Comparison of ENCODE assay signal across 8 mouse cellular contexts in genomic region chr5:69704261-69705167, GRCm38 (mm10).
DNase-seq lines count a peak whose midpoint lies in the region; ATAC-seq lines count a peak whose summit lies in the region.

No protein-coding gene starts in this region.

- H3K4me1 ChIP-seq in midbrain, embryonic 14.5 days (ENCODE audit: control insufficient read depth, insufficient read depth, low read length): no peaks in the 10 kb centered on the region

- no peak overlapping the region for H3K4me2 ChIP-seq in midbrain, embryonic 14.5 days (ENCODE audit: low read length)

- H3K9me3 ChIP-seq in midbrain, embryonic 14.5 days (ENCODE audit: control insufficient read depth, low read length): no peaks in the 10 kb centered on the region

- ATAC-seq in midbrain, embryonic 14.5 days (ENCODE audit: low FRiP score, low TSS enrichment): peak; percentile 62; the same call in 1 of the 2 replicates
- ATAC-seq in erythroblast, adult 5-6 weeks (replicated peaks; ENCODE audit: low FRiP score, poor library complexity, severe bottlenecking): no peak
- ATAC-seq in megakaryocyte-erythroid progenitor cell, adult 5-6 weeks (replicated peaks; ENCODE audit: low FRiP score, low TSS enrichment, poor library complexity, severe bottlenecking): no peak

- H3K27ac ChIP-seq in midbrain, embryonic 14.5 days (replicated peaks; ENCODE audit: low read depth, low read length): no peak overlapping the region

- no peak overlapping the region for H3K9ac ChIP-seq in midbrain, embryonic 14.5 days (replicated peaks; ENCODE audit: low read length)

- DNase-seq in kidney, postnatal 14 days: peak; percentile 5
- no peak for DNase-seq in kidney, adult 18-20 months
- DNase-seq in adrenal gland, postnatal 14 days: peak; percentile 30
- peak; percentile 3 to 13 for DNase-seq in frontal cortex, postnatal 10 days (ENCODE audit: low spot score in 2 of 2)
- DNase-seq in midbrain, embryonic 14.5 days: peak; percentile 86
- no peak for DNase-seq in T-cell, adult 2 months (ENCODE audit: low spot score)

- no peaks in the 10 kb centered on the region for H3K36me3 ChIP-seq in midbrain, embryonic 14.5 days (ENCODE audit: control insufficient read depth, insufficient read depth, low read length)

- no peaks in the 10 kb centered on the region for H3K27me3 ChIP-seq in midbrain, embryonic 14.5 days (ENCODE audit: control insufficient read depth, insufficient read depth, low read length)

- WGBS in midbrain, embryonic 14.5 days: 59% methylated on average over 2 of the region's 2 CpGs

- H3K4me3 ChIP-seq in midbrain, embryonic 14.5 days (replicated peaks; ENCODE audit: low read depth, low read length): no peak overlapping the region

Comparison
In these comparisons a context has a peak if more than half of its experiments do, and no peak if none do; other contexts are left out.
1. DNase-seq: peak in kidney, postnatal 14 days (single experiment), adrenal gland, postnatal 14 days (single experiment), frontal cortex, postnatal 10 days (2 of 2) and midbrain, embryonic 14.5 days (single experiment); none in kidney, adult 18-20 months (single experiment) and T-cell, adult 2 months (single experiment).